Mouse (Mus musculus) liver, embryonic 12.5 days (tissue): Measurements from ENCODE around the gene Tsfm. TPM values are rescaled to one million over a fixed set of nuclear protein-coding genes. Genes with fewer than 3 reads are reported as not detected.
A peak's percentile ranks its signal among the peaks of the same experiment; 100 is the strongest.

Experiments
- ATAC-seq: fragments of 200-750 bp; cut with Nextera tagmentation; 2 replicates; pipeline ENCODE4 v1.8.0; 2017; ENCODE audit warnings: moderate number of reproducible peaks, mild to moderate bottlenecking, moderate library complexity
- H3K27ac ChIP-seq: fragments of 300-500 bp; sonication (generic); 2 replicates; pipeline ENCODE4 v1.5.1; 2016; ENCODE audit warnings: mild to moderate bottlenecking
- H3K27me3 ChIP-seq: fragments of 300-500 bp; sonication (generic); replicated peaks from 2 replicates; pipeline ENCODE4 v1.6.1; 2016; ENCODE audit warnings: mild to moderate bottlenecking, moderate library complexity
- H3K36me3 ChIP-seq: fragments of 300-500 bp; sonication (generic); 2 replicates; pipeline ENCODE4 v1.6.1; 2016; ENCODE audit warnings: mild to moderate bottlenecking, moderate library complexity
- H3K4me1 ChIP-seq: fragments of 300-500 bp; sonication (generic); 2 replicates; pipeline ENCODE4 v1.6.1; 2016
- H3K4me2 ChIP-seq: fragments of 300-500 bp; sonication (generic); 2 replicates; pipeline ENCODE4 v1.6.1; 2016; ENCODE audit warnings: mild to moderate bottlenecking, moderate library complexity
- H3K4me3 ChIP-seq: fragments of 300-500 bp; sonication (generic); 2 replicates; pipeline ENCODE4 v1.5.1; 2016; ENCODE audit warnings: mild to moderate bottlenecking, moderate library complexity
- H3K9ac ChIP-seq: fragments of 300-500 bp; sonication (generic); 2 replicates; pipeline ENCODE4 v1.6.1; 2016; ENCODE audit warnings: mild to moderate bottlenecking, moderate library complexity
- H3K9me3 ChIP-seq: fragments of 300-500 bp; sonication (generic); replicated peaks from 2 replicates; pipeline ENCODE4 v1.6.1; 2016; ENCODE audit warnings: mild to moderate bottlenecking, moderate library complexity
- WGBS: fragments of 180-500 bp; shearing (Covaris S2); methylation state at CpG from one replicate; pipeline ENCODE4 v1.1.7; 2016; ENCODE audit not compliant: insufficient replicate concordance; 5-methylcytosine and 5-hydroxymethylcytosine counted together
- polyA plus RNA-seq: library from polyadenylated mRNA; unstranded; fragments of >200 nt; fragmentation: Nextera tagmentation; extraction: Ambion mirVana; gene quantifications from 2 replicates; pipeline ENCODE4 v1.2.1, GENCODE M21; 2016

The Tsfm gene
- polyA plus RNA-seq, 1 experiment from 2014 or later, result 75.5 TPM

- Histone ChIP-seq H3K9me3 (no peaks in the 10 kb centered on the region), H3K27ac (no peak overlapping the region), H3K4me2 (no peak overlapping the region), H3K4me1 (no peaks in the 10 kb centered on the region), H3K4me3 (no peak overlapping the region), H3K9ac (no peak overlapping the region), H3K27me3 (peaks cover 9% of the 10 kb centered on the region), H3K36me3 (peaks cover 5% of the 10 kb centered on the region)
- WGBS, result 19% methylated on average over 2 of the region's 2 CpGs
- ATAC-seq, result no peak
Observed at GRCm38 (mm10) chr10:127017071-127017470, 13.6 kb downstream of the Tsfm start.

DNA sequence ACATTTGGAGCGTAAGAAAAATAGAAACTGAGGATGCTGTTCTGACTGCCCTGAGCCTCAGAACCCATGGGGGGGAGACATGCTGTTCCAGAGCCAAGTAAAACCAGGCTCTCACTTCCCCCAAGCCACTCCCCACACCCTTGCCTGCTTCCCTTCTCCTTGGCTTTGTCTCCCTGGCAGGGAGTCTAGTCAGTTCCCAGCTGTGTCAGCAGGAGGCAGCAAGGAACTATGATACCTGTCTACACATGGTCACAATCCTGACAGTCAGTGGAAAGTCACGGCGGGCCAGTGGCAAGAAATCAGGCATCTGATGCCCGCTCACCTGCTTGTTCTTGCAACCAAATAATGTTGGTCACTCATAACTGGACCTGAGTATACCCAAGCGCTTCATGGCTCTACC is 14.2 kb downstream of the Tsfm start:
- no peaks in the 10 kb centered on the region for H3K4me1 ChIP-seq
- peaks cover 9% of the 10 kb centered on the region for H3K27me3 ChIP-seq
- no peaks in the 10 kb centered on the region for H3K9me3 ChIP-seq
- no peak overlapping the region for H3K4me2 ChIP-seq
- ATAC-seq, result no peak
- WGBS, result 49% methylated on average over 5 of the region's 5 CpGs
- no peak overlapping the region for H3K9ac ChIP-seq
- no peaks in the 10 kb centered on the region for H3K36me3 ChIP-seq
- no peak overlapping the region for H3K27ac ChIP-seq
- H3K4me3 ChIP-seq, result no peak overlapping the region

DNA sequence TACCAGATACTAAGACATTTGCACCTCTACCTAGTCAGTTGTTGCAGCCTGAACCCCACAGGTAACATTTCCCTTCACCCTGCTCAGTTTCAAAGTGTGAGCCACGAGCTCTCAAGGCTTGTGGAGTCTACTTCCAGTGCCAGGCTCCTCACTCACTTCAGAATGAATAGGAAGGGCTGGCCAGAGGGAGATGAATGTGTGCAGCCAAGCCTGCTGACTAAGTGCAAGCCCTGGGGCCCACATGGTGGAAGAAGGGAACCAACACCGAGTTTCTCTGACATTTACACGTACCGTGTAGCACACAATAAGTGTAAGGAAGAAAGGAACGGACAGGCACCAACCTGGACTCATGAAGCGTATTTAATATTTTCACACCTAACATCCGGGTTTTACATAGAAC is 26.8 kb downstream of the Tsfm start:
- Histone ChIP-seq H3K9ac (no peak overlapping the region), H3K27ac (no peak overlapping the region), H3K27me3 (peaks cover 12% of the 10 kb centered on the region; the same call in 1 of the 2 replicates), H3K4me1 (no peaks in the 10 kb centered on the region), H3K36me3 (peaks cover 8% of the 10 kb centered on the region), H3K4me3 (no peak overlapping the region), H3K4me2 (no peak overlapping the region), H3K9me3 (no peaks in the 10 kb centered on the region)
- ATAC-seq, result no peak
- WGBS, result 73% methylated on average over 7 of the region's 7 CpGs

DNA sequence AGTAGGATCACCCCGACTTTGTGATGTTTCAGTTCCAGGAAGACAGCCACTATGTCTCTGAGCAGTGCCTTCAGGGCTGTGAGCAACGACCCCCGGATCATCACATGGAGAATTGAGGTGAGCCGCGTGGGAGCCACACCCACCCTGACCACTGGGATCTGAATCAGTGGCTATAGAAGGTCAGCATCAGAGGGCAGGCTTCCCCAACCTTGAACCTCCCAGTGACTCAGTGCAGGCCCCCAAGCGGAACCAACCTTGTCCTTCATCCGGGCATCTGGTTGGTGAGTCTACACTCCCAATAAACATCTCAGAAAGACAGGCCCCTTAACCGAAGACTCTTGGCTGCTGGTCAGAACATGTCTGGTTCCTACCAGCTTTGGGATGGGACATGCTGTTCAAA is 27.3 kb downstream of the Tsfm start:
- ATAC-seq, result no peak
- Histone ChIP-seq H3K9me3 (no peaks in the 10 kb centered on the region), H3K4me2 (no peak overlapping the region), H3K4me3 (no peak overlapping the region), H3K4me1 (no peaks in the 10 kb centered on the region), H3K9ac (no peak overlapping the region), H3K27me3 (peaks cover 12% of the 10 kb centered on the region; the same call in 1 of the 2 replicates), H3K36me3 (peaks cover 13% of the 10 kb centered on the region), H3K27ac (no peak overlapping the region)
- 69% methylated on average over 8 of the region's 8 CpGs for WGBS

- peaks cover 11% of the 10 kb centered on the region; the same call in 1 of the 2 replicates for H3K27me3 ChIP-seq
- H3K9ac ChIP-seq, result no peak overlapping the region
- no peak overlapping the region for H3K27ac ChIP-seq
- peaks cover 19% of the 10 kb centered on the region for H3K36me3 ChIP-seq
- H3K9me3 ChIP-seq, result no peaks in the 10 kb centered on the region
- no peak overlapping the region for H3K4me2 ChIP-seq
- WGBS, result 55% methylated on average over 5 of the region's 5 CpGs
- no peak for ATAC-seq
- 0 out of 2 replicates have a peak, but pooled peaks cover 1% of the 10 kb centered on the region for H3K4me1 ChIP-seq
- no peak overlapping the region for H3K4me3 ChIP-seq
Observed at GRCm38 (mm10) chr10:127002765-127003164, 27.9 kb downstream of the Tsfm start.

DNA sequence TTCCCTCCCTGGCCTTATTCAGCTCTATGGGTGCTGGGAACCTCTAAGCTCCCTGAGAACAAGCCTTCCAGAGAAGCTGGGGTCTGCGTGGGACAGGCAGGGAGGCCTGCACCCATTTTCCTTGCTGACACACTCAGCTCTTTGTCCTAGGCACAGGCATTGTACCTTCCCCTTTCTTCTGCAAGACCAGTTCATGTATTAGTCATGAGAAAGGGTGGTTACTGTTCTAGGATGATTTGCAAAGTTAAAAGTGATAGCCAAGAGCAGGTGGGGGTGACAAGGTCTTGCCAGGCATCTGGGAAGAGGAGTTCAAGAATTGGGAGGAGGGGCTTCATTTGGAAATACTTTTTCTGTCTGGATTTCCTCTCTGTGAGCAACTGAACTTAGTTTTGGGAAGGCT is 28.6 kb downstream of the Tsfm start:
- Histone ChIP-seq H3K27me3 (0 out of 2 replicates have a peak, but pooled peaks cover 4% of the 10 kb centered on the region), H3K27ac (no peak overlapping the region), H3K4me2 (no peak overlapping the region), H3K4me1 (0 out of 2 replicates have a peak, but pooled peaks cover 8% of the 10 kb centered on the region), H3K9ac (no peak overlapping the region), H3K36me3 (peaks cover 26% of the 10 kb centered on the region), H3K9me3 (no peaks in the 10 kb centered on the region), H3K4me3 (no peak overlapping the region)
- ATAC-seq, result no peak
- WGBS, result 77% methylated on average over 1 of the region's 1 CpGs

DNA sequence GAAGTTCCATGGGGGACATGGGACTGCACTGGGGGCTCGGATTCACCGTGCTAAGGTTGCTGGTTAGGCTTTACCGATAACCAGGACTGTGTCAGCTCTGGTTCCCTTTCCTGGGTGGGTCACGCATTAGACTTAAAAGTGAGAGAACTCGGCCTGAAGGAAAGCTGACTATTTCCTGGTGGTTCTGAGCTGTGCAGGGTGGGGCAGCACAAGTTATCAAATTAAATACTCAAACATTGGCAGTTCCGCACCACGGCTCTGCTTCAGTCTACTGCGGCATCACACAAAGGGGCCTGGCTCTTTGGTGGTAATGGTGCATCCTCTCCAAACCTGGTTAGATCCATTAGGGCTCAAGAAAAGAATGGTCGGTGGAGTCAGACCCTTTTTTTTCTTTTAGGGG is 29.3 kb downstream of the Tsfm start:
- H3K4me2 ChIP-seq, result no peak overlapping the region
- H3K36me3 ChIP-seq, result peaks cover 26% of the 10 kb centered on the region
- no peak for ATAC-seq
- no peak overlapping the region for H3K9ac ChIP-seq
- 66% methylated on average over 9 of the region's 9 CpGs for WGBS
- 0 out of 2 replicates have a peak, but pooled peaks cover 8% of the 10 kb centered on the region for H3K4me1 ChIP-seq
- no peak overlapping the region for H3K4me3 ChIP-seq
- no peaks in the 10 kb centered on the region for H3K27me3 ChIP-seq
- H3K27ac ChIP-seq, result no peak overlapping the region
- no peaks in the 10 kb centered on the region for H3K9me3 ChIP-seq

DNA sequence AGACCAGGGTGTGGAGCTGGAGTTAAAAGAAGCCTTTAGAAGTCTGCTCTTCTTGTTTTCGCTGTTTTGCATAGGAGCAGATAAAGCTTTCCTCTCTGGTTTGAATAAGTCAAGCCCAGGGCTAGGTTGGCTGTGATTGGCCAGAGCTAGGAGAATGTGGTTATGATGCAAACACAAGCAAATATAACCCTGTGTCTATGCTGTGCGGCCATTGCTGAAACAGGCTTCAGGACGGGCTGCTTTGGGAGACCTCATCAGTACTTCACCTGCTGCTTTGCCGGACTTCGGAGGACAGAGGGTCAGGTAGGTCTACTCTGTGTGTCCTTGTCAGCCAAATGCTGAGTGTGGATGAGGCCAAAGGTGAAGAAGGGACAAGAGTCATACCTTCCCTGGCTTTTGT is 30.1 kb downstream of the Tsfm start, which contains the start of gene Avil:
Gene Avil (plus strand): TSS at position 181 of the 400 bp plus-strand sequence.
- H3K36me3 ChIP-seq, result peaks cover 34% of the 10 kb centered on the region
- 0 out of 2 replicates have a peak, but pooled peaks cover 8% of the 10 kb centered on the region for H3K4me1 ChIP-seq
- no peak within 1 kb of the TSS for H3K27ac ChIP-seq
- no peak for ATAC-seq
- no peaks in the 10 kb centered on the region for H3K9me3 ChIP-seq
- no peaks in the 10 kb centered on the region for H3K27me3 ChIP-seq
- no peak within 1 kb of the TSS for H3K4me3 ChIP-seq
- no peak within 1 kb of the TSS for H3K4me2 ChIP-seq
- no peak within 1 kb of the TSS for H3K9ac ChIP-seq
- WGBS, result 75% methylated on average over 5 of the region's 5 CpGs

GRCm38 (mm10) chr10:126997340-126998113 is 33.1 kb downstream of the Tsfm start:
- Histone ChIP-seq H3K9me3 (no peaks in the 10 kb centered on the region), H3K27me3 (no peaks in the 10 kb centered on the region), H3K4me1 (0 out of 2 replicates have a peak, but pooled peaks cover 8% of the 10 kb centered on the region), H3K27ac (no peak overlapping the region), H3K4me3 (no peak overlapping the region), H3K4me2 (no peak overlapping the region), H3K9ac (no peak overlapping the region), H3K36me3 (peaks cover 64% of the 10 kb centered on the region)
- WGBS, result 65% methylated on average over 13 of the region's 13 CpGs
- no peak for ATAC-seq

GRCm38 (mm10) chr10:126993621-126994020 is 37.0 kb downstream of the Tsfm start:
- peaks cover 30% of the 10 kb centered on the region for H3K4me1 ChIP-seq
- no peak overlapping the region for H3K27ac ChIP-seq
- no peak overlapping the region for H3K4me2 ChIP-seq
- ATAC-seq, result no peak
- peaks cover 71% of the 10 kb centered on the region for H3K36me3 ChIP-seq
- no peaks in the 10 kb centered on the region for H3K9me3 ChIP-seq
- H3K4me3 ChIP-seq, result no peak overlapping the region
- no peak overlapping the region for H3K9ac ChIP-seq
- 83% methylated on average over 3 of the region's 3 CpGs for WGBS
- H3K27me3 ChIP-seq, result no peaks in the 10 kb centered on the region

DNA sequence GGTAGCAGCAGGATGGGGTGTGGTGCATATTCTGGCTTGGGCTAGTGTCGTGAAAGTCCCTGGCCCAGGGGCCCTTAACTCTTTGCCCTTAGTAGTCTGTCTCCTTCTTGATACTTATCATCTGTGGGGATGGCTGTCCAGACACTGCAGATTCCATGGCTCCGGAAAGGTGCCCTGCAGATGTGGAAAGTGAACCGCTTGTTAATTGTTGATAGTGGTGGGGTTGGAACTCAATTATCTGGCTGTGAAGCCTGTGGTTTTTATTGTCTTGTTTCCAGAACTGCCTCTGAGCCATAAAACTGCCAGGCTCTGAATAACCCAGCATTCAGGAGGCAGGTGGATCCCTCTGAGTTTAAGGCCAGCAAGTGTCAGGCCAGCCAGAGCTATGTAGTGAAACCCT is 39.0 kb downstream of the Tsfm start:
- H3K9ac ChIP-seq, result no peak overlapping the region
- no peak overlapping the region for H3K4me3 ChIP-seq
- WGBS, result 65% methylated on average over 3 of the region's 3 CpGs
- peaks cover 42% of the 10 kb centered on the region for H3K4me1 ChIP-seq
- peaks cover 56% of the 10 kb centered on the region for H3K36me3 ChIP-seq
- H3K4me2 ChIP-seq, result no peak overlapping the region
- ATAC-seq, result no peak
- H3K27ac ChIP-seq, result no peak overlapping the region
- no peaks in the 10 kb centered on the region for H3K9me3 ChIP-seq
- no peaks in the 10 kb centered on the region for H3K27me3 ChIP-seq

DNA sequence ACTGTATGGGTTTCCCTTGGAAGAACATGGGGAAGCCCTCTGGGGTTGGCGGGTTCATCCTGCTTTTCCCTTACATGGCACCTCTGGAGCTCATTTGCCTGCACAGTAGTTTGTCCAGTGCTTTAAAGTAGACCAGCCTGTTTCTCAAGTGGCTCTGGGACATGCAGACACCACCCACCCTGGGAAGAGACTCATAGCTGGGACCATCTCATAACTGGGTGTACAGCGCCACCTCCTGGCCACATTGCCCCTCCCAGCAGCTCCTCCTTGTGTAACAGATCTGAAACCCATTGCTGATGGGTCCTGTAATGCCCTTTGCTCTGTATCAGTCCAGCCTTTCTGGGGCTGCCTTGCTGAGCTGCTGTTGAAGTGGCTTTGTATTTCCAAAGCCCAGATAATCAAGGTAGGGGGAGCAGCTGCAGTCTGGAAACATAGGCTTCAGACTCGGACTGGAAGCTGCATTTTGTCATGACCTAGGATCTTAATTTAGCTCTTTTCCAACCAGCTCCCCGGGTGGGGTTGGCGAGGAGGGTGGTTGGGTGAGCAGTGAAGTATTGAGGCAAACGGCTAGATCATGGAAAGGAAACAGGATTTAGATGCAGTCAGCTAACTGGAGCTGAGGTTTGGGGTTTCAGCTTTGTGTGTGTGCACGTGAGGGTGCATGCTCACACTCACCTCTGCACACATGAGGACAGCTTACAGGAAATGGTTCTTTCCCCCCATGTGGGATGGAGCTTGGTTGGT is 40.2 kb downstream of the Tsfm start:
- H3K4me2 ChIP-seq, result no peak overlapping the region
- H3K27ac ChIP-seq, result no peak overlapping the region
- H3K4me3 ChIP-seq, result no peak overlapping the region
- 60% methylated on average over 7 of the region's 7 CpGs for WGBS
- peaks cover 47% of the 10 kb centered on the region for H3K36me3 ChIP-seq
- H3K4me1 ChIP-seq, result peaks cover 53% of the 10 kb centered on the region
- peak; percentile 69 for ATAC-seq
- no peak overlapping the region for H3K9ac ChIP-seq
- H3K9me3 ChIP-seq, result no peaks in the 10 kb centered on the region
- H3K27me3 ChIP-seq, result no peaks in the 10 kb centered on the region
